8 mouse cellular contexts compared by ENCODE assay signal in the genomic region with DNA sequence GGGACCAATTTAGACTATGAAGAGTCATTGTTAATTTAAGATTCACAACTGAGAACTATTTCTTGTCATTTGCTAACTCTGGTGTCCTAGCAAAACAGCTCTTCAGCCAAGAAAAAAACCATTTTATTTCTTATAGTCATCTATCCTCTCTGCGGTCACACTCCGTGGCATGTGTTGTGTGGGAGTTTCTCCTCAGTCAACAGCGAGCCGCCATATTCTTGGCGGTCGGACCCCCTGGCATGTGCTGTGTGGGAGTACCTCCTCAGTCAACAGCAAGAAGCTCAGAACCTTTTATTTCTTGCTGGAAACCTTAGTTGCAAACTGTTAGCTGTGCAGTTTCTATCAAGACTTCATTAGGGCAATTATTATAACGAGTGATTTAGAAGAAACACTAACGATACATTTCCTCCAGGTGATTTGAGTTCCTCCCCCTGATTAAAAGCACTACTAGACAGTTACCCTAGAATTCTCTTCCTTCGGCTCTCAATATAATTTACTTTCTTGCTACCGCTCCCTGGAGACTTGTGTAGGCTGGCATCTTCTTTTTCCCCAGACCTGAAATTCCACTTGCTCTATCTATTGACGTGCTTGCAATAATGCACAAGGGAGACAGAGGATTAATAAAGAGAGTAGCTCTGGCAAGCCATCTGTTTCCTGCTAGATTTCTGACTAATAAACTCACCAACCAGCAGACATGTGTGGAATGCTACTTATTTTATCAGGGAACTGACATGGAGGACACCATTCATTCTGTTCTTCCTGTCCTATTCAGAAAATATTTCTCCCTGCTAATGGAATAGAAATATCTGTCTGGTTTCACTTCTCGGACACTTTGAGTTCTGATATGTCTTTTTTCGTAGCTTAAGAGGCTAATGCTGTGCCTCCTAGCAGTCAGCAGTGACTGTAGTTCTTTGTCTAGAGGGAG.
DNase-seq lines count a peak whose midpoint lies in the region; ATAC-seq and TF ChIP-seq lines count a peak whose summit lies in the region.

No protein-coding gene starts in this region.

- ATAC-seq in heart, embryonic 15.5 days (replicated peaks; ENCODE audit: insufficient number of reproducible peaks, insufficient read depth, low FRiP score, low read depth): no peak
- no peak; the same call in 1 of the 2 replicates for ATAC-seq in liver, embryonic 11.5 days (replicated peaks; ENCODE audit: low FRiP score)
- no peak for ATAC-seq in intestine, postnatal 0 days

- WGBS in heart, embryonic 15.5 days: 55% methylated on average over 13 of the region's 13 CpGs
- 72% methylated on average over 13 of the region's 13 CpGs for WGBS in liver, embryonic 11.5 days
- 81% methylated on average over 13 of the region's 13 CpGs for WGBS in intestine, postnatal 0 days

- DNase-seq in heart, adult 11 months: no peak
- DNase-seq in kidney, postnatal 10 days: peak; percentile 49
- no peak for DNase-seq in liver, embryonic 11.5 days (ENCODE audit: low spot score)
- no peak for DNase-seq in cerebellum, adult 9-11 months
- DNase-seq in adrenal gland, postnatal 25 days: no peak

- no peak overlapping the region for H3K9ac ChIP-seq in heart, embryonic 15.5 days
- H3K9ac ChIP-seq in liver, embryonic 11.5 days (ENCODE audit: low read depth, low read length): no peak overlapping the region
- H3K9ac ChIP-seq in intestine, postnatal 0 days (ENCODE audit: low read depth, low read length): no peak overlapping the region

- no peaks in the 10 kb centered on the region for H3K36me3 ChIP-seq in heart, embryonic 15.5 days
- H3K36me3 ChIP-seq in liver, embryonic 11.5 days (ENCODE audit: control insufficient read depth, insufficient read depth, low read length): no peaks in the 10 kb centered on the region
- no peaks in the 10 kb centered on the region for H3K36me3 ChIP-seq in intestine, postnatal 0 days (ENCODE audit: control insufficient read depth, insufficient read depth)

- peak overlapping the region; percentile 43 for H3K4me2 ChIP-seq in heart, embryonic 15.5 days
- H3K4me2 ChIP-seq in liver, embryonic 11.5 days: no peak overlapping the region
- H3K4me2 ChIP-seq in intestine, postnatal 0 days (replicated peaks; ENCODE audit: low read depth): no peak overlapping the region

- H3K27ac ChIP-seq in heart, embryonic 15.5 days: peak overlapping the region; percentile 76
- peak overlapping the region; percentile 85 for H3K27ac ChIP-seq in embryonic fibroblast, embryonic 13.5 days (ENCODE audit: insufficient read depth, low read length)
- peak overlapping the region; percentile 34; the same call in 1 of the 2 replicates for H3K27ac ChIP-seq in liver, embryonic 11.5 days (ENCODE audit: low read depth, low read length)
- H3K27ac ChIP-seq in intestine, postnatal 0 days (ENCODE audit: low read depth, low read length): no peak overlapping the region

- H3K9me3 ChIP-seq in heart, embryonic 15.5 days (replicated peaks): no peaks in the 10 kb centered on the region
- no peaks in the 10 kb centered on the region for H3K9me3 ChIP-seq in liver, embryonic 11.5 days (ENCODE audit: control insufficient read depth, low read length)
- no peaks in the 10 kb centered on the region for H3K9me3 ChIP-seq in intestine, postnatal 0 days (ENCODE audit: control insufficient read depth)

- no peak overlapping the region for H3K4me3 ChIP-seq in heart, embryonic 15.5 days
- H3K4me3 ChIP-seq in embryonic fibroblast, embryonic 13.5 days (ENCODE audit: insufficient read depth, low read length): no peak overlapping the region
- H3K4me3 ChIP-seq in liver, embryonic 11.5 days (ENCODE audit: low read depth, low read length): no peak overlapping the region
- no peak overlapping the region for H3K4me3 ChIP-seq in intestine, postnatal 0 days (ENCODE audit: low read depth, low read length)

- TF ChIP-seq CTCF in embryonic fibroblast, embryonic 13.5 days (IDR thresholded peaks at IDR 0.05; ENCODE audit: borderline replicate concordance, insufficient read depth, low read length): no peak
- no peak for TF ChIP-seq CTCF in intestine, postnatal 0 days (IDR thresholded peaks at IDR 0.05; ENCODE audit: low read depth)

- peaks cover 12% of the 10 kb centered on the region; the same call in 1 of the 2 replicates for H3K4me1 ChIP-seq in heart, embryonic 15.5 days (replicated peaks)
- H3K4me1 ChIP-seq in embryonic fibroblast, embryonic 13.5 days (ENCODE audit: control insufficient read depth, insufficient read depth, low read length): peaks cover 14% of the 10 kb centered on the region
- no peaks in the 10 kb centered on the region for H3K4me1 ChIP-seq in liver, embryonic 11.5 days (replicated peaks; ENCODE audit: control insufficient read depth, insufficient read depth, low read length)
- H3K4me1 ChIP-seq in intestine, postnatal 0 days (replicated peaks; ENCODE audit: control insufficient read depth, insufficient read depth, low read length): no peaks in the 10 kb centered on the region

- TF ChIP-seq POLR2A in embryonic fibroblast, embryonic 13.5 days (IDR thresholded peaks at IDR 0.05; ENCODE audit: low read depth, low read length): no peak

- H3K27me3 ChIP-seq in heart, embryonic 15.5 days: no peaks in the 10 kb centered on the region
- H3K27me3 ChIP-seq in liver, embryonic 11.5 days (replicated peaks; ENCODE audit: control insufficient read depth, insufficient read depth, low read length): no peaks in the 10 kb centered on the region
- H3K27me3 ChIP-seq in intestine, postnatal 0 days (replicated peaks; ENCODE audit: control insufficient read depth, insufficient read depth, low read length): no peaks in the 10 kb centered on the region
